Mouse (Mus musculus) megakaryocyte progenitor cell, adult 5-6 weeks (primary cell): ENCODE data around the gene Nck2. TPM values are rescaled to one million over a fixed set of nuclear protein-coding genes. Genes with fewer than 3 reads are reported as not detected.
A peak's percentile ranks its signal among the peaks of the same experiment; 100 is the strongest.

Source experiments
- ATAC-seq: replicated peaks from 2 replicates; pipeline ENCODE4 v1.8.0; 2016; ENCODE audit warnings: mild to moderate bottlenecking, moderate TSS enrichment, inconsistent platforms; ENCODE audit not compliant: poor library complexity
- total RNA-seq, 2 experiments: library from RNA; stranded (forward) in 1 of 2; stranded (reverse) in 1 of 2; fragments of 157-497, 149-512 nt in 1 of 2; fragments of 200-1000 nt in 1 of 2; gene quantifications; 2 replicates each; pipeline versions ENCODE4 v1.2.3 to v1.2.4; 2015 to 2017

Nck2 gene
- total RNA-seq, 2 experiments from 2014 or later: 9.8 to 15.8 TPM

- ATAC-seq: peak; percentile 63
These were observed 14.2 kb upstream of the Nck2 start for GRCm38 (mm10) chr1:43429924-43430876.

- ATAC-seq: no peak
These were observed 10.5 kb upstream of the Nck2 start for GRCm38 (mm10) chr1:43433853-43434252.

- no peak for ATAC-seq
These were observed 7.8 kb upstream of the Nck2 start for GRCm38 (mm10) chr1:43436554-43436953.

GRCm38 (mm10) chr1:43439261-43439660, 5.1 kb upstream of the Nck2 start:
- no peak for ATAC-seq

GRCm38 (mm10) chr1:43442568-43442967, 1.8 kb upstream of the Nck2 start:
- no peak for ATAC-seq

GRCm38 (mm10) chr1:43445170-43446088, 1.1 kb downstream of the Nck2 start:
- peak; percentile 65 for ATAC-seq

GRCm38 (mm10) chr1:43446089-43446533, 1.7 kb downstream of the Nck2 start:
- peak; percentile 20 for ATAC-seq

- ATAC-seq: 0 out of 2 replicates have a peak, but pooled peaks have one; percentile 7
These were observed 2.6 kb downstream of the Nck2 start for GRCm38 (mm10) chr1:43446731-43447601.

GRCm38 (mm10) chr1:43447602-43448287, 3.4 kb downstream of the Nck2 start:
- no peak for ATAC-seq

- ATAC-seq: no peak
These were observed 6.4 kb downstream of the Nck2 start for GRCm38 (mm10) chr1:43450811-43451210.

- no peak for ATAC-seq
These were observed 9.3 kb downstream of the Nck2 start for GRCm38 (mm10) chr1:43453683-43454082.

GRCm38 (mm10) chr1:43454741-43455140, 10.4 kb downstream of the Nck2 start:
- no peak for ATAC-seq

- ATAC-seq: no peak
These were observed 10.8 kb downstream of the Nck2 start for GRCm38 (mm10) chr1:43455196-43455595.

- ATAC-seq: peak; percentile 72
These were observed 12.8 kb downstream of the Nck2 start for GRCm38 (mm10) chr1:43457012-43457766.

- ATAC-seq: no peak
These were observed 16.1 kb downstream of the Nck2 start for GRCm38 (mm10) chr1:43460468-43460867.

GRCm38 (mm10) chr1:43462666-43463065, 18.3 kb downstream of the Nck2 start:
- ATAC-seq: 0 out of 2 replicates have a peak, but pooled peaks have one; percentile 12

- peak; percentile 20 for ATAC-seq
These were observed 19.7 kb downstream of the Nck2 start for GRCm38 (mm10) chr1:43463941-43464682.

- ATAC-seq: peak; percentile 25
These were observed 20.6 kb downstream of the Nck2 start for GRCm38 (mm10) chr1:43464976-43465375.
